Mouse (Mus musculus) lung, adult 2 months (tissue): ENCODE results near the gene Tmem266. TPM values are rescaled to one million over a fixed set of nuclear protein-coding genes. Genes with fewer than 3 reads are reported as not detected.

Experiments used
- DNase-seq: peaks from one replicate; pipeline ENCODE4 v3.0.0; 2022
- H3K4me1 ChIP-seq: fragments of 200-500 bp; 2 replicates; pipeline ENCODE4 v1.6.1; 2011; ENCODE audit warnings: low read length; ENCODE audit not compliant: control insufficient read depth, insufficient read depth
- H3K4me3 ChIP-seq: fragments of 200-500 bp; replicated peaks from 2 replicates; pipeline ENCODE3; 2011; ENCODE audit warnings: low read depth, mild to moderate bottlenecking, control low read depth, low read length; ENCODE audit errors: extremely low read depth
- CTCF ChIP-seq: fragments of 200-500 bp; IDR thresholded peaks from 2 replicates; pipeline ENCODE4 v1.5.1; 2011; ENCODE audit warnings: mild to moderate bottlenecking, low read length, control low read depth; ENCODE audit not compliant: insufficient read depth
- POLR2A ChIP-seq: fragments of 200-500 bp; IDR thresholded peaks from 2 replicates; pipeline ENCODE4 v1.6.1; 2011; ENCODE audit warnings: low read depth, mild to moderate bottlenecking, control low read depth, low read length, borderline replicate concordance; ENCODE audit errors: extremely low read depth
- WGBS: fragments of 180-500 bp; shearing (Covaris S2); methylation state at CpG from one replicate; pipeline ENCODE4 v1.1.7; 2018; 5-methylcytosine and 5-hydroxymethylcytosine counted together
- polyA plus RNA-seq: library from polyadenylated mRNA; depleted of rRNA; stranded (reverse); fragments of >200 nt; gene quantifications from 2 replicates; pipeline ENCODE4 v1.2.3, GENCODE M21; 2012

Tmem266 gene
- polyA plus RNA-seq, 1 experiment, result 0.33 TPM

- TF ChIP-seq POLR2A, result no peak
- TF ChIP-seq CTCF, result no peak
- H3K4me1 ChIP-seq, result no peaks in the 10 kb centered on the region
- DNase-seq, result no peak
- no peak overlapping the region for H3K4me3 ChIP-seq
- WGBS, result 81% methylated on average over 3 of the region's 3 CpGs
These were observed 95.1 kb downstream of the Tmem266 start for GRCm38 (mm10) chr9:55421786-55422185.

- H3K4me3 ChIP-seq, result no peak overlapping the region
- TF ChIP-seq CTCF, result no peak
- TF ChIP-seq POLR2A, result no peak
- DNase-seq, result no peak
- no peaks in the 10 kb centered on the region for H3K4me1 ChIP-seq
- WGBS, result 72% methylated on average over 14 of the region's 14 CpGs
These were observed 97.0 kb downstream of the Tmem266 start for GRCm38 (mm10) chr9:55423451-55424424.

GRCm38 (mm10) chr9:55425271-55425810, 98.6 kb downstream of the Tmem266 start:
- Histone ChIP-seq H3K4me3 (no peak overlapping the region), H3K4me1 (no peaks in the 10 kb centered on the region)
- TF ChIP-seq CTCF, result no peak
- TF ChIP-seq POLR2A, result no peak
- DNase-seq, result no peak
- WGBS, result 67% methylated on average over 7 of the region's 7 CpGs

- DNase-seq, result peak; percentile 58
- no peak overlapping the region for H3K4me3 ChIP-seq
- no peaks in the 10 kb centered on the region for H3K4me1 ChIP-seq
- 33% methylated on average over 12 of the region's 12 CpGs for WGBS
- TF ChIP-seq POLR2A (no peak), CTCF (peak; percentile 52; the same call in 1 of the 2 replicates)
These were observed 102.7 kb downstream of the Tmem266 start for GRCm38 (mm10) chr9:55429242-55429975.

- H3K4me1 ChIP-seq, result no peaks in the 10 kb centered on the region
- no peak overlapping the region for H3K4me3 ChIP-seq
- WGBS, result 26% methylated on average over 20 of the region's 20 CpGs
- TF ChIP-seq POLR2A, result no peak
- TF ChIP-seq CTCF, result no peak
- peak; percentile 25 for DNase-seq
These were observed 103.4 kb downstream of the Tmem266 start for GRCm38 (mm10) chr9:55430133-55430532.

GRCm38 (mm10) chr9:55432306-55433289, 105.9 kb downstream of the Tmem266 start:
- no peak for DNase-seq
- TF ChIP-seq POLR2A (no peak), CTCF (no peak)
- no peak overlapping the region for H3K4me3 ChIP-seq
- WGBS, result 59% methylated on average over 14 of the region's 14 CpGs
- H3K4me1 ChIP-seq, result no peaks in the 10 kb centered on the region

GRCm38 (mm10) chr9:55433875-55434274, 107.2 kb downstream of the Tmem266 start:
- no peak overlapping the region for H3K4me3 ChIP-seq
- TF ChIP-seq POLR2A (no peak), CTCF (no peak)
- DNase-seq, result no peak
- 88% methylated on average over 5 of the region's 5 CpGs for WGBS
- no peaks in the 10 kb centered on the region for H3K4me1 ChIP-seq

GRCm38 (mm10) chr9:55438433-55438832, 111.7 kb downstream of the Tmem266 start:
- 49% methylated on average over 3 of the region's 3 CpGs for WGBS
- no peak for TF ChIP-seq POLR2A
- TF ChIP-seq CTCF, result no peak
- H3K4me1 ChIP-seq, result no peaks in the 10 kb centered on the region

GRCm38 (mm10) chr9:55439206-55439780, 112.6 kb downstream of the Tmem266 start:
- H3K4me3 ChIP-seq, result no peak overlapping the region
- DNase-seq, result no peak
- no peaks in the 10 kb centered on the region for H3K4me1 ChIP-seq
- no peak for TF ChIP-seq CTCF
- TF ChIP-seq POLR2A, result no peak
- WGBS, result 80% methylated on average over 5 of the region's 5 CpGs

More at GRCm38 (mm10) chr9:55438433-55438832, 111.7 kb downstream of the Tmem266 start:
- no peak for DNase-seq
- no peak overlapping the region for H3K4me3 ChIP-seq
